Mouse (Mus musculus) inflammation-experienced regulatory T-cells, adult 6 months (primary cell): ENCODE data around the gene Rab6b. TPM values are rescaled to one million over a fixed set of nuclear protein-coding genes. Genes with fewer than 3 reads are reported as not detected.
"Not testable (repeated sequence)": the region's sequence is repeated elsewhere in the genome, so short reads cannot be mapped to it uniquely, and the experiment has no call there.

Source experiments
- ATAC-seq: one replicate; pipeline ENCODE4 v1.8.0; 2017
- polyA plus RNA-seq, 3 experiments: library from polyadenylated mRNA; unstranded; fragments of 100-300 nt; shearing (Covaris generic); gene quantifications; one replicate each; pipeline ENCODE4 v1.2.1; 2017

Rab6b gene
- polyA plus RNA-seq, 3 experiments from 2014 or later = 0.26 to 8.1 TPM; not detected in 1

DNA sequence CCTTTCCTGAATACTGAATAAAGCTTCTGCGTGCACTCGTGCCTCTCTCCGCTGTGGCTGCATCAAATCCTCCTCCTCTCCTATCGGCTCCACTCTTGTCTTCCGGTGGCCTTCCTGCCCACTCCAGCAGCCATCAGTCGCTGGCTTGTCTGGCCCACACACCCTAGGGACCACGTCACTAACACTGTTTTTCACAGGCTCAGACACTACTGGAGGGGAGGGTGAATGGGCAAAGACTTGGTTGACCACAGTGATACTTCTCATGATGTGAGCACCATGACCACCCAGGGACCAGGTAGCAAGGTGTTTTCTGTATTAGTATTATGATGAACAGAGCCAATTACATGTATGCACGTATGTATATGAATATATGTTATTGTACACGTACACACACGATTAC lies 34.7 kb downstream of the Rab6b start:
- no peak for ATAC-seq

DNA sequence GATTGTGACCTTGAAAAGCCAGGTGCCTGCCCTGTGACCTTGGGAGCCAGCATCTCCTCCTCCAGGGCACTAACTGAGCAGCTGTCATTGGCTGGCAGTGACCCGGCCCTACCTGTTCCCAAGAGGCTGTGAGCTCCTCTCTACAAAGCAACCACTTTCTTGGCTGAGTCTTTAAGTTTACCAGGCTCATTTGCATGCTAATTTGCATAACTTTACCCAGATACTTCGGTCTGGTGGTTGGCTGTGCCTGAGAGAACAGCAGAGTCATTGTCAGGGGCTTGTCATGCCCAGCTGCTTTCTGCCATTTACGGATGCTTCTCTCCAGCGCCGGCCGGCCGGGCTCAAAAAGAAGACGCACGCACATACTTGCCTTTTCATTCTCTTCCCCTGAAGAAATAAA lies 35.1 kb downstream of the Rab6b start:
- no peak for ATAC-seq

DNA sequence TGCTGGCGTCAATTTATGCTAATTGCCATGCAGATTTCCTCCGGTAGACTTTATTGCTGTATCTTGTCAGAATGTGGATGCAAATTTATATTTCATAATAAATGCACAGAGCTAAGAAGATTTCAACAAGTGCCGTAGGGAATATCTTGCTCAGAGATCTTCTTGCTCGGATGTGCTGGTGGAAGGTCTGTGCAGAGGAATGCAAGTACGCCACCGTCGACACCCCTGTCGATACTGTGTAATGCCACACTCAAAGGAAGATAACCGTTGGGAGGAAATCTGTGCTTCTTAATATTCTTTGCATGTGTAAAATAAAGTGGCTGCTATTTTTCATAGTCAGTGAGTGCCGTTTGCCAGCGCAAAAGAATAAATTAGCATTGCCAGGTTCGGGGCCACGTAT lies 35.5 kb downstream of the Rab6b start:
- ATAC-seq = no peak

DNA sequence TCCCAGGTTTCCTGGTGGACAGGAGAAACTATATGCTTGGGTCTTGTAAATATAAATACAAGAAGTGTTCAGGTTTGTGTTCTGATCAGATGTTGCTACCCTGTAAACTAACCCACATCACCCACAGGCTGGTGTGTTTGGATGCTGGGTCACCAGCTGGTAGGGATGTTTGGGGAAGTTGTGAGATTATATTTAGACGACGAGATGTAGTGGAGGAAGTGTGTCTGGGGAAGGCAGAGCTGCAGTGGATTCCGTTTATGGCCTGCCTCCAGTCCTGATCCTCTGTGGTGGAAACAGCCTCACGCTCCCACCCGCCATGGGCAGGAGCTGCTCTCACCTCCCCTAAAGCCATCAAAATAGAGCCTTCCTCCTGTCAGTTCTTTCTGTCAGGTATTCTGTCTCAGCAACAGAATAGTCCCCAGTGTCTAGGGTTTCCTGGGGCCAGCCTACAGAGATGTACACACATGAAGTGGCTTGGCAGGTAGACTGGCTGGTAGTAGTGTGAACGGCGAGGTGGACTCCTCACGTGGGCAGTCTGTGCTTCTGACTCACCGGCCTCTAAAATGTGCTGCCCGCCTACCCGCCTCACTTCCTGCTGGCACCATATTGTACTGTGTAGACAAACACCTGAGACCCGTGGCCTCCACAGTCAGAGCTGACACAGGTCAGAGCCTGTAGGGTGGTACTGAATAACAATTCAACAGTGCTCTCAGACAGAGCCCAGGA lies 37.6 kb downstream of the Rab6b start:
- no peak for ATAC-seq

- ATAC-seq = no peak
These were observed 41.7 kb downstream of the Rab6b start for GRCm38 (mm10) chr9:103153286-103153685.

DNA sequence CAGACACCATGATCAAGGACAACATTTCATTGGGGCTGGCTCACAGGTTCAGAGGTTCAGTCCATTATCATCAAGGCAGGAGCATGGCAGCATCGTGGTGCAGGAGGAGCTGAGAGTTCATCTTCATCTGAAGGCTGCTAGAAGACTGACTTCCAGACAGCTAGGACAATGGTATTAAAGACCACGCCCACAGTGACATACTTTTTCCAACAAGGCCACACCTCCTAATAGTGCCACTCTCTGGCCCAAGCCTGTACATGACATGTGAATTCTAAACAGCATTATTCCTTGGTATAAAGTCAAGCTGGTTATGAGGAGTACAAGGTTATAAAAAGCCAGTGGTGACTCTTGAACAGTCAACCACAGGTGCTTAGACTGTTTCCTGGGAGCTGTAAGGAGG lies 43.0 kb downstream of the Rab6b start:
- no peak for ATAC-seq

DNA sequence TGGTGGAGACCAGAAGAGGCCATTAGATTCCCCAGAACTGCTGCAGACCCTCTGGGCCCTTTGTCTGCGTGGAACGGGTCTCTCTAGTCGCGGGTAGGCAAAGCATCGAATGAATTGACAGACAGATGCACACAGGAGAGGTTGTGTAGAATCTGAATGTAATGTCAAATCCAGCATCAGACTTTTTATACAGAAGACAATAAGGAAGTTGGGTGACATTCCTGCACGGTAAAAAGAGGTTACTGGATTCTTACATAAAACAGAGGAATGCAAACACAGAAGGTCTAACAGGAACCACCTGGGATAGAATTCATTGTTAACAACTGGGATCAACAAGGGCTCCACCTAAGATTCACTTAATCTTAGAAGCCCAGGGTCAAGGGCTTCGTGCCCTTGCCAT lies 43.6 kb downstream of the Rab6b start:
- not testable (repeated sequence) for ATAC-seq

GRCm38 (mm10) chr9:103163806-103164205 lies 52.2 kb downstream of the Rab6b start:
- no peak for ATAC-seq

DNA sequence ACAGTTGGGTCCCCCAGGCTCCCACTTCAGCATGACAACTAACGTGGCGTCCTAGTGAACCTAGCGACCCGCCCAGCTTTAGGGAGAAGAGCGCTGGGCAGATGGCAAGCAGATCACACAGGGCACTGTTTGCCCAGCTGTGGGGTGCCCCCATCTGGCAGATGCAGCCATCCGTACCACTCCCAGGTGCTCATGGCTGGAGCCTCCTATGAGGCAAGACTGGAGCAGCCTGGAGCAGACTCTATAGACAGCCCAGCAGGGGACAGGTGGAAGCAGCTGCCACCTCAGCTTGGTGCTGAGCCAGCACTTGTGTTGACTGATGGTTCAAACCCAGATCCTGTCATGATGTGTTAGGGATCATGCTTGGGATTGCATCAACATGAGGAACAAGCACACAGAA lies 56.5 kb downstream of the Rab6b start:
- ATAC-seq = no peak

DNA sequence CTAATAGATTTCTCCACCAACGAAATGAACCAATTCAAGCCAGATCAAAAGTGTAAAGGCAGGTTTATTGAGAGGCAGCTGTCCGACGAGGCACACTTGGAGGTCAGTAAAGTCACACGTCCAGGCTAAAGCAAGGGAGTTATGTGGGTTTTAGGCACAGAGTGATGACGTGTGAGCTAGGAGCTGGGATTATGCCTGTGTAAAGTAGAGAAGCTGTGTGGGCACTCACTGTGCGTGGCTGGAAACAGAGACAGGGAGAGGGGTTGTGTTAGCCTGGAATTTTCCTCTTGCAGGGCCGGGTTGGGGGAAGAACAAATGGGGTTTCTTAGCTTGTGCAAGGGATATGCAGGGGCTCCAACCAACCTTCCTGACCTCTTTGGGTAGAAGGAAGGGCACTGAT lies 57.2 kb downstream of the Rab6b start:
- no peak for ATAC-seq

DNA sequence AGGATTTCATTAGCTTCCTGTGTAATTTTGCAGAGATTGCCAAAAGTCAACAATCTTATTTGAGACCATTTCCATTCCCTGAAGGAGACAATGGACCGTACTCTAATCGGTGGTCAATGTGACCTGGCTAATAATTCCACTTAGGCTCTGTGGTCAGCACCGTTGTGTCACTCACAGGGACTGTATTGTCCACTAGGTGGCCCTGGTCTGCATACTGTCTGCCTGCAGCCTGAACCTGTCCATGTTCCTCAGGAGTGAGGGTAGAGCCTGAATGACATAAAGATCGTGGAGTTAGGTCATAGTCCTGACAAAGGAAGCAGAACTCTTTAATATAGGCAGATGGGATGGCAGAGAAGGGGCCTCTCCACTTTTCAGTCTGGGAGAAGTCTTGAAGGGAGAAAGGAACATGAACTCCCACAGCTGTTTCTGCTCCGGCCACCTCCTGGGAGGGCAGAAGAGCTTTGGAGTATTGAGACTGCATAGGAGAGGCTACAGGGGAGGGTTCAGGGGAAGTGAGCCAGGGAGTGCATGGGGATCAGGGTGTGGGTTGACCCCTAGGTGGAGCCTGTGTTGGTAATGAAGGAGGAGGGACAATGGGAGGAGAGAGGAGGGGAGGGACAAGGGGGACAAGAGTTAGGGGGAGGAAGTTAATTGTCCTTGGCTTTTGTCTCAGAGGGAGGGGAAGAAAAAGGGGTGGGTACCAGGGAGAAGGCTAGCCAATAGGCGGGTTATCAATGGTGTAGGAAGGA lies 63.4 kb downstream of the Rab6b start:
- ATAC-seq = no peak

DNA sequence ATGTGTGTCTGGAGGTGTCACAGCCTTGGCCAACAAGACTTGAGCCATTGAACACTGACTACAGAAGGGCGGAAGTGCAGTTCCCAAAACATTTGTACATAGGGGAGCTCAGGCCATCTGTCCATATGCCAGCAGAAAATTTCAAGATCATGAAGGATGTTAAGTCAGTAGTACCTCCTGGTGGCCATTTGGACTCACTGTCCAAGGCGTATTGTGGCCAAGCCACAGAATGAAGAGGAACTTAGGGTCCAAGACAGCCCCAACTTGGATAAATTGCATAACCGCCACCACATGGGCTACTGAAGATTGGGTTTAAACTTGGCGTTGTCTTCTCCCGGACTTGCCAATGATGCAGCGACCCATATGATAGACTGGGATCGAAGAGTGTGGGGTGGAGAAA lies 64.1 kb downstream of the Rab6b start:
- no peak for ATAC-seq

DNA sequence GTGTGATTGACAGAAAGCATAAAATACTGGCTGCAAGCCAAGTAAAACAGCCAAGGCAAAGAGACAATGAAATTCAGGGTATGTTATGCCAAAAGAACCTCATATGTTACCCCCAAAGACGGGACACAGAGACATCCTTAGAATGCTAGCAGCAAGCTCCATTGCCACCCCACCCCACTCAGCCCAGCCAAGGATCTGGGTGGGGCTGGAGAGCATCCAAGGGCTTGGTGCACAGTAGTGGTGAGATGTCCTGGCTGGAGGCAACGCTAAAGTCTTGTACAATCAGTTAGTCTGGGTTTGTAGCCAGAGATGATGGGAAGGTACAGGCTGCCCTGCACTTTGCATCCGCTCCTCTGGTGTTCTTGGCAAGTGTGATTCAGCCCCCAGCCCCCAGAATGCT lies 68.7 kb downstream of the Rab6b start:
- no peak for ATAC-seq

DNA sequence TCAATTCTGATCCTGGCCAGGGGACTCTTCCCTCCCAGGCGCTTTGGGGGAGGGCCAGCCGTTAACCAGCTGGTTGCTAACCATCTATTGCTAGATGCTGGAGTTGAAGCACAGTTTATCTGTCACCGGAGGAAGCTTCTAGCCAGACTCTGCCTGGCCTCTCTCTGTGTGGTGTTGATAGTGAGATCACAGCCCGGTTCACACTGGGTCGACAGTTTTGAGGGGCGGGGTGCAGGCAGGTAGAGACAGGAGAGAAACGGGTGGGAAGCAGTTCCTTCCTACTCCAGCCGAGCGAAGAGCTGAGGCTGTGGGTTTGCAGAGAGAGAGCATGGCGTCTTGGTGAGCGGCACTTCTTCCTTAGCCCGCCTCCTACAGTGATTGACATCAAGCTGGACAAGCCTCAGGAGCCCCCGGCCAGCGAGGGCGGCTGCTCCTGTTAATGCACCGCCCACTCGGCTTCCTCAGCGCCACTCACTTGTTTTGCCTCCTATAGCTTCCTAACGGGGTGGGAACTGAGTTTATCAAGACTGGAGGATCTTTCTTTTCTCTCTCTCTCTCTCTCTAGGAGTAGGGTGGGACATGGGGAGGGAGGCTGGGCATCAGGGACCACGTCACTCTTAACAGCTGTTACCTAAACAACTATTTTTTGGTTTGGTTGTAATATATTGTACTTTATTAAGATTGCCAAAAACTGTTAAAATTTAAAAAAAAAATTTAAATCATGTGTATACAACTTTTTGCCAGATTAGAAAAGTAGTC lies 69.4 kb downstream of the Rab6b start:
- peak; percentile 96 for ATAC-seq

- no peak for ATAC-seq
These were observed 70.3 kb downstream of the Rab6b start for GRCm38 (mm10) chr9:103181886-103182285.

- no peak for ATAC-seq
These were observed 73.3 kb downstream of the Rab6b start for GRCm38 (mm10) chr9:103184855-103185254.

DNA sequence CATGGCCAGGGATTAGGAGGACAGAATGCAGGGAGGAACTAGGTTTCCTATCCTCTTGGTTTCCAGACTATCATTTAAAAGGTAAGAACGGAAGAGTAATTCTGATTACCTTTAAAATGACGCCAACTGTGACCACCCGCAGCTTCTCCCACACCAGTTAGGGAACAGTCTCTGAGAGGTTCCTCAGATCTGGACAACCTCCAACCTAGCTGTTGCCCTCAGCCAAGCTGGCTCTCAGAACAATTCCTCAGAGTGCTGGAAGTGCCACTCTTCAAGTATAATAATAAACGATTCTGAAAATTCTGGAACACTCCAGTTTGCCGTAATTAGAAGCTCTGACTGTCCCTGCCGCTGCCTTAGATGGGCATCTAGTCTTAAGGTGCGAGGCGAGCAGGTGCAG lies 74.4 kb downstream of the Rab6b start:
- no peak for ATAC-seq

DNA sequence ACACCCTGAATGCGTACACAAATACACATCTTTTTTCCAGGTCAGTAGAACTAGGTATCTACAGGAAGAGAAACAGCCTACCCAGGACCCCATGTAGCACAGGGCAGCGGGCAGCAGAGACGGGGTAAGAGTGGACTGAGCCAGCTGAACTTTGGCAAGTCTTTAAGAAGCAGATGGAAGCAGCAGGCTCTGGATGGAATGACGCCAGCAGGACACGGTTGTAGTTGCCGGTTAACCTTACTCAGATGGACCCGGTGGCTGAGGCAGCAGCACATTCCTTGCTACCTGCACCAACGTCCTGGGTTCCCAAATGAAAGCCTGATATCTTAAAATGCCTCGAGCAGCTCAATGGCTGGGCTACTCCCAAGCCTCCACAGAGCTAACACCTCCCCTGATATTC lies 75.2 kb downstream of the Rab6b start:
- no peak for ATAC-seq

GRCm38 (mm10) chr9:103188416-103188815 lies 76.8 kb downstream of the Rab6b start:
- no peak for ATAC-seq

DNA sequence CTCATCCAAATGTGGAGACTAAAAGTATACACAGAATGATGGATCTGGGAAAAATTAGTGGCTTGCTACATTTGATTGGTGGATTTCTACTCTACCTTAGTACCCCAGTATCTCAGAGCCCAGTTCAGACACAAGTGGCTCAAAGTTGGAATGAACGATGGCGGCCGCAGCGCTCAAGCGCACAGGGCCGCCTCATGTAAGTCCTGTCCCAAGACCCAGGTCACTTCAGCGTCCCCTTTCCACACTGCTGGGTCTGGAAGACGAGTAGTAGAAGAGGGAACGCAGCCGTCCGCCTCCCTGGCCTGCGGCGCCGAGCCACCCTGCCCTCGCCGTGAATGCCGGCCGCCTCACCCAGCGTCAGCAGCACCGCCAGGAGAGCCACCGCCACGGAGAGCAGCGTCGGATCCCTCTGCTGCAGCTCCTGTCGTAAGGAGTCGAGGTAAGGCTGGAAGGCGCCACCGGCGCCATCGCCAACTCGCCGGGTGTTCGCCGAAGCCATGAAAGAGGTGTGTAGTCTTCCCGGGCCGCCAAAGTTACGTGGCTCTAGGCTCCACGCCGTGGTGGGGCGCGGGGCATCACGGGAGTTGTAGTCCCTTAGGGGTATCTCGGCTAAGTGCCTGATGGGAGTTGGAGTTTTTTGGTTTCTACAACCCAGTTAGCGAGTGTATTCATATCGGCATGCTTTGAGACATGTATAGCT lies 90.1 kb downstream of the Rab6b start, which contains the start of gene Srprb:
Srprb (minus strand) TSS at position 577 of the 700 bp plus-strand sequence.
- ATAC-seq = peak; percentile 100

GRCm38 (mm10) chr9:103205786-103206185 lies 94.2 kb downstream of the Rab6b start:
- ATAC-seq = no peak

- ATAC-seq = peak; percentile 97
These were observed 96.3 kb downstream of the Rab6b start for GRCm38 (mm10) chr9:103207846-103208245.
